Mouse (Mus musculus) heart, embryonic 16.5 days (tissue): ENCODE results near the gene Dlx4. TPM values are rescaled to one million over a fixed set of nuclear protein-coding genes. Genes with fewer than 3 reads are reported as not detected.

Experiments used
- ATAC-seq: fragments of 200-750 bp; cut with Nextera tagmentation; replicated peaks from 2 replicates; pipeline ENCODE4 v1.8.0; 2017; ENCODE audit warnings: moderate number of reproducible peaks; ENCODE audit not compliant: insufficient read depth, low FRiP score; ENCODE audit errors: extremely low read depth
- H3K27ac ChIP-seq: fragments of 300-500 bp; sonication (generic); 2 replicates; pipeline ENCODE4 v1.5.1; 2014; ENCODE audit warnings: mild to moderate bottlenecking, low read length, control low read depth, moderate library complexity
- H3K27me3 ChIP-seq: fragments of 300-500 bp; sonication (generic); 2 replicates; pipeline ENCODE4 v1.6.1; 2014; ENCODE audit warnings: low read length, mixed read lengths; ENCODE audit not compliant: control insufficient read depth, insufficient read depth
- H3K36me3 ChIP-seq: fragments of 300-500 bp; sonication (generic); 2 replicates; pipeline ENCODE4 v1.6.1; 2014; ENCODE audit not compliant: control insufficient read depth, insufficient read depth
- H3K4me1 ChIP-seq: fragments of 300-500 bp; sonication (generic); 2 replicates; pipeline ENCODE4 v1.6.1; 2014; ENCODE audit warnings: low read length, mixed read lengths; ENCODE audit not compliant: control insufficient read depth, insufficient read depth
- H3K4me2 ChIP-seq: fragments of 300-500 bp; sonication (generic); 2 replicates; pipeline ENCODE4 v1.6.1; 2014; ENCODE audit warnings: low read depth, mild to moderate bottlenecking, control low read depth, low read length
- H3K4me3 ChIP-seq: fragments of 300-500 bp; sonication (generic); 2 replicates; pipeline ENCODE4 v1.5.1; 2014; ENCODE audit warnings: mild to moderate bottlenecking, control low read depth, low read length
- H3K9ac ChIP-seq: fragments of 300-500 bp; sonication (generic); 2 replicates; pipeline ENCODE4 v1.6.1; 2014; ENCODE audit warnings: low read length, control low read depth
- H3K9me3 ChIP-seq: fragments of 300-500 bp; sonication (generic); replicated peaks from 2 replicates; pipeline ENCODE4 v1.6.1; 2016; ENCODE audit warnings: low read length; ENCODE audit not compliant: control insufficient read depth
- WGBS: fragments of 180-500 bp; shearing (Covaris S2); extraction: QIAGEN DNeasy Blood & Tissue Kit; methylation state at CpG from one replicate; pipeline ENCODE4 v1.1.7; 2014; 5-methylcytosine and 5-hydroxymethylcytosine counted together
- polyA plus RNA-seq: library from polyadenylated mRNA; unstranded; fragments of >200 nt; fragmentation: Nextera tagmentation; extraction: Ambion mirVana; gene quantifications from 2 replicates; pipeline ENCODE4 v1.2.1, GENCODE M21; 2015

Gene Dlx4
- polyA plus RNA-seq, 1 experiment from 2014 or later, result 0.09 TPM

DNA sequence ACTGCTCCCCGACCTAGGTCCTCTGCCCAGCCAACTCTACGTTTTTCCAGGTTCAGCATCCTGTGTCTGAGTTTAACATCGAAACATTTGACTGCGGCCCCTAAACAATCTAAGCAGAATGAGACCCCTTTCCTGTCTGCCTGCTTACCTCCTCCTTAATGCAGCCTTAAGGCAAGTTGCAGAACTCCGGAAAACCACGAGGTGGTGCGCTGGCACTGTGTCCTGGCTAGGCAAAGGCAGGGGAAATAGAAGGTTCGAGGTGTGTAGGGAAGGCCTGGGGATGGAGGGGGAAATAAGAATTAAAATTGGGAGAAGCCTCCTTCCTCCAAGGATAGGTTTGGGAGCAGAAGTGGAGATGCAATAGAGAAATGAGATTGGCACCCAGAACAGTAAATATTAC, 27.6 kb downstream of the Dlx4 start:
- peaks cover 50% of the 10 kb centered on the region for H3K27me3 ChIP-seq
- no peak overlapping the region for H3K27ac ChIP-seq
- H3K4me1 ChIP-seq, result peaks cover 10% of the 10 kb centered on the region; the same call in 1 of the 2 replicates
- 7% methylated on average over 8 of the region's 8 CpGs for WGBS
- H3K9ac ChIP-seq, result no peak overlapping the region
- H3K9me3 ChIP-seq, result no peaks in the 10 kb centered on the region
- no peaks in the 10 kb centered on the region for H3K36me3 ChIP-seq
- H3K4me3 ChIP-seq, result no peak overlapping the region
- no peak overlapping the region for H3K4me2 ChIP-seq
- no peak for ATAC-seq

DNA sequence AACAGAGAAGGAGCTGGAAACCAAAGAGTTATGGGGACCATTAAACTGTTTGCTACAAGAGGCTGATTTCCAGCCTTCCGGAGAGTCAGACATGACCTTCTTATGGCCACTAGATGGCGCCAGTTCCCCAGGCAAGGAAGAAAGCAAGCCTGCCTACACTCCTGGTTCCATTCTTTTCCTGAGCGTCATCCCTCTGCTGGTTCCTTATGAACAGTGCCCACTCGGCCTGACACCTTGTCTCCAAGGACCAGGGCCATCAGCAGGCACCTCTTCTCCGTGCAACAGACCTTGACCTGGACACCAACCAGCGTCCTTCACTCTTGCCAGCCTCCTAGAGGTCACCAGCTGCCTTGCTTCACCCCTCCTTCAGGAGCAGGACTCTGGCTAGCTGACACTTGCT, 29.0 kb downstream of the Dlx4 start:
- Histone ChIP-seq H3K4me3 (no peak overlapping the region), H3K27me3 (peaks cover 36% of the 10 kb centered on the region), H3K27ac (no peak overlapping the region), H3K4me2 (no peak overlapping the region), H3K9ac (no peak overlapping the region), H3K36me3 (no peaks in the 10 kb centered on the region), H3K4me1 (peaks cover 10% of the 10 kb centered on the region; the same call in 1 of the 2 replicates), H3K9me3 (no peaks in the 10 kb centered on the region)
- WGBS, result 7% methylated on average over 6 of the region's 6 CpGs
- ATAC-seq, result peak; percentile 47; the same call in 1 of the 2 replicates

DNA sequence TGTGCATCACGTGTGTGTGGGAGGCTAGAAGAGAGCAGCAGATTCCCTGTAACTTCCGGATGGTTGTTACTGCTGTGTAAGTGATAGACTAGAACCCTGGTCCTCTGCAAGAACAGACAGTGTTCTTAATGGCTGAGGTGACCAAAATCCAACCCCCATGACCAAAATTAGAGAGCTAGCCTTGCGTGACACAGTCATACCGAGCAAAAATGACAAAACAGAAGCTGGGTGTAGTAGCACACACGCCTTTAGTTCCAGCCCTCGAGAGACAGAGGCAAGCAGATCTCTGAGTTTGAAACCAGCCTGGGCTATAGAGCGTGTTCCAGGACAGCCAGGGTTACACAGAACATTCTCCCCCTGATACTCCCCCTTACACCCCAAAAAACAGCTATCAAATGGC, 36.0 kb downstream of the Dlx4 start:
- Histone ChIP-seq H3K36me3 (no peaks in the 10 kb centered on the region), H3K4me2 (no peak overlapping the region), H3K27me3 (no peaks in the 10 kb centered on the region), H3K9me3 (no peaks in the 10 kb centered on the region), H3K27ac (no peak overlapping the region), H3K9ac (no peak overlapping the region), H3K4me3 (no peak overlapping the region), H3K4me1 (peaks cover 7% of the 10 kb centered on the region; the same call in 1 of the 2 replicates)
- 82% methylated on average over 7 of the region's 7 CpGs for WGBS
- ATAC-seq, result no peak

DNA sequence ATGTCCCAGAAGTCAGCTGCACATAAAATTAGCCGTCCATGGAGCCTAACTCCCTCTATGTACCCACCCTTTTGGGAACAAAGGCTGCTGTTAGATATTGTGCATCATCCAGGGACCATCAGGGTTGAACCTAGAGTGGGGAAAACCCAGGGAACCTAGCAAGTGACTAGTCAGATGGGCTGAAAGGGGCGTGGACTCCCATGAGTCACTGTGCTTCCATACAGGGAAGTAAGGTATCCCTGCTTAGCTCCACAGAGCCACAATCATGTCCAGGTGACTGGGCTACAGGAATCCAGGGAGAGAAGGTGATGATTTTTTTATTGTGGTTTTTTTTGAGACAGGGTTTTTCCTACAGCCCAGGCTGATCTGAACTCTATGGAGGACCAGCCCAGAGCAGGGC, 37.1 kb downstream of the Dlx4 start:
- ATAC-seq, result no peak
- WGBS, result 76% methylated on average over 2 of the region's 2 CpGs
- Histone ChIP-seq H3K4me1 (peaks cover 9% of the 10 kb centered on the region; the same call in 1 of the 2 replicates), H3K9me3 (no peaks in the 10 kb centered on the region), H3K27me3 (no peaks in the 10 kb centered on the region), H3K9ac (no peak overlapping the region), H3K4me3 (no peak overlapping the region), H3K4me2 (no peak overlapping the region), H3K36me3 (no peaks in the 10 kb centered on the region), H3K27ac (no peak overlapping the region)

DNA sequence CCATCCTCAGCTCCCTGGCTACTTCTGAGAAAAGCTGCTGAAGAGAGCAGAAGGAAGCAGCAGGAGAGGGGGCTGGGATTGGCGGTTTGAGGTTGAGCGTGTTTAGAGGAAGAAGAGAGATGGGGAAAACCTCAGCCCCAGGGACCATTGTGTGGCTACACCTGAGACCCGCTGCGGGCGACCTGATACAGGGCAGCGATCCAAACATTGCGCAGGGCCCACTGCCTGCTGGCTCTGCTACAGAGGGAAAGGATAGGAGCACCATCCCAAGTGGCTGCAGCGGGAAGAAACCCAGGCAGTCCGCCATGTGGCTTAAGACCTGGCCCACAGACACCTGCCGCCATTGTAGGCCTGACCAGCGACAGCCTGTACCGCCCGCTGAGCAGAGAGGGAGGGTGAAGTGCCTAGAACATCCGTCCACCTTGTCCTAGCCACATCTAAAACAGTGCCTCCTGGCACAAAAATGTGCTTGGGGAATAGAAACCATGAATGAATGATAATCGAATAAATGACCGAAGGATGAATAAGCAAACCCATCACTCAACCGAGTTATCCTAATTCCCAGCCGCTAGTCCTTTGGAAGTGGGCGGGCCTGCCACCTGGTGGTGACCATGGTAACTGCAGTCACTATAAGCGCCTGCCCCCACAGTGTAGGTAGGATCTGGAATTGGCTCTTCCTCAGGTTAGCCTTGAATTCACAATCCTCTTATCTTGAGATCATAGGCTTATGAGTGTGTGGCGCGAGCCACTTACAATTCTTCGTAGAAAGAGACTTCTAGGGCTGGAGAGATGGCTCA, 39.4 kb downstream of the Dlx4 start:
- H3K9ac ChIP-seq, result no peak overlapping the region
- H3K27me3 ChIP-seq, result no peaks in the 10 kb centered on the region
- 32% methylated on average over 23 of the region's 23 CpGs for WGBS
- no peak overlapping the region for H3K4me3 ChIP-seq
- peak overlapping the region; percentile 19; the same call in 1 of the 2 replicates for H3K4me2 ChIP-seq
- H3K4me1 ChIP-seq, result peaks cover 9% of the 10 kb centered on the region; the same call in 1 of the 2 replicates
- no peak for ATAC-seq
- H3K9me3 ChIP-seq, result peaks cover 2% of the 10 kb centered on the region; the same call in 1 of the 2 replicates
- H3K36me3 ChIP-seq, result no peaks in the 10 kb centered on the region
- no peak overlapping the region for H3K27ac ChIP-seq

DNA sequence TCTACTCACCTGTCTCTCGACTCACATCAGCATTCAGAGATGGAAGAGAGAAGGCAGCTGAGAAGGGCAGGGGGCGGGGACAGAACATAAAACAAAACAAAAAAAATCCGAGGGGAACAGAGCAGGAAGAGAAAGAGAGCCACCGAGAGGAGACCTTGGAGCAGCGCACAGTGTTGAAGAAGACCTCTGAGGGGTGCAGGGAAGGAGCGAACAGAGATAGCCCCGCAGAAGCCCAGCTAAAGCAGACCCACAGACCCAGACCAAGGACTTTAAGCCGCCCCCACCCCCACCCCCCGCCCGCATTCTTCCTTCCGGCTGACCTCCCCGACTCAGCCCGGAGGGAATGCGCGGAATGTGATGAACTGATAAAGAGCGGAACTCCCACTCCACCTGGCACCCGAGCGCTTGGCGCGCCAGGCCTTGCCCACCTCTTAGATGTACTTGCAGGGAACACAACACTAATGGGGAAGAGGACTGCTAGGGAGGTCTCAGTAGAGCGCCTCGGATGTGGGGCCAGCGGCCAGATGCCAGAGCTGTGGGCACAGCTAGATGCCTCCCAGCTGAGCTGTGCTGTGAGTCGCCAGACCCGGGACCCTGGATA, 40.7 kb downstream of the Dlx4 start:
- no peaks in the 10 kb centered on the region for H3K36me3 ChIP-seq
- H3K27ac ChIP-seq, result no peak overlapping the region
- peaks cover 9% of the 10 kb centered on the region; the same call in 1 of the 2 replicates for H3K4me1 ChIP-seq
- WGBS, result 3% methylated on average over 25 of the region's 25 CpGs
- H3K27me3 ChIP-seq, result no peaks in the 10 kb centered on the region
- peak overlapping the region; percentile 70 for H3K4me2 ChIP-seq
- peak overlapping the region; percentile 56 for H3K9ac ChIP-seq
- H3K4me3 ChIP-seq, result peak overlapping the region; percentile 40
- H3K9me3 ChIP-seq, result peaks cover 2% of the 10 kb centered on the region; the same call in 1 of the 2 replicates
- ATAC-seq, result 0 out of 2 replicates have a peak, but pooled peaks have one; percentile 31

DNA sequence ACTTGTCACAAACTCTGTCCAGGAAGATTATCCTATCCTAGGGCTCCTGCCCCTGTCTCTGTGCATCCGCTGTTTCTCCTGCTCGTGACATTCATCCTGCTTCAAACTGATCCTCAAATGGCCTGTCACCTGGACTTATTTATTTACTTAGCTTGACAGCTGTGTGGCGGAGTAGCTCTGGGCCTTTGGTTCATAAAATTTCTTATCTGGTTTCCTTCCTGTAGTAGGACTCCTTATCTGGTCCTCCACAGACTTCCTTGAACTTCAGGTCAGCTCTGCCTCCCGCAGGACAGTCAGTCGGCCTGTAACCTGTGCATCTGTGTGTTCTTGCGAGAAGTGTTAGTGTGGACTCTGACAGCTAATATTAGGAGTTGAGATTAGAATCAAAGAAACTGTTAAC, 41.8 kb downstream of the Dlx4 start:
- ATAC-seq, result no peak
- Histone ChIP-seq H3K9me3 (peaks cover 2% of the 10 kb centered on the region; the same call in 1 of the 2 replicates), H3K27ac (no peak overlapping the region), H3K36me3 (no peaks in the 10 kb centered on the region), H3K4me3 (no peak overlapping the region), H3K9ac (no peak overlapping the region), H3K4me1 (peaks cover 9% of the 10 kb centered on the region; the same call in 1 of the 2 replicates), H3K27me3 (no peaks in the 10 kb centered on the region), H3K4me2 (no peak overlapping the region)
- WGBS, result 45% methylated on average over 6 of the region's 6 CpGs

DNA sequence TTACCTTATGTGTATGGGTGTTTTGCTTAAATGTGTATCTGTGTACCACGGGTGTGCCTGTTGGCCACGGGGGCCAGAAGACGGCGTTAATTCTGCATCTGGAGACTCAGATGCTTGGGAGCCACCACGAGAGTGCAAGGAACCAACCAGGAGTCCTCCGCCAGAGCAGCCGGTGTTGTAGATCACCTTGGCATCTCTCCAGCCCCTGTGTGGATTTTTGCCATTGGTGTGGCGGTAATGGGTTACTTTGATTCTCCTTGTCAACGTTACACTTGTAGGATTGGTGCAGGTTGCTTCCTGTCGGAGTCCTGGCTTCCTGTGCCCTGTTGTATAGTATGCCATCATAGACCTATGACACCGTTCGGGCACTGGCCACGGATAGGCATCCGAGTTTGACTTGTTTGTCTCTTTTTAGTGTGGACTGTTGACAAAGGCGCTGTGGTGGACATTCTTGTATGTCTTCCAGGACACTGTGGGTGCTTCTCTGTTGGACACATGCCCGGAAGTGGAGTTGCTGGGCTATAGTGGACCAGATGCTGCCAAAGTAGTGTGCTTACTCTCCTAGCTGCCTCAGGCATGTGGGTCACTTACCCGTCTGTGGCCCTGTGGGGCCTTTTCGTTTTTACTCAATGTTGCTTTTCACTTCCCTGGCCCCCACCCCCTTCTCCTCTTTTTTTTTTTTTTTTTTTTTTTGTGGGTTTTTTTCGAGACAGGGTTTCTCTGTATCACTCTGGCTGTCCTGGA, 43.7 kb downstream of the Dlx4 start:
- Histone ChIP-seq H3K36me3 (no peaks in the 10 kb centered on the region), H3K4me1 (peaks cover 10% of the 10 kb centered on the region), H3K4me2 (no peak overlapping the region), H3K4me3 (no peak overlapping the region), H3K9ac (no peak overlapping the region), H3K9me3 (peaks cover 2% of the 10 kb centered on the region; the same call in 1 of the 2 replicates), H3K27me3 (no peaks in the 10 kb centered on the region), H3K27ac (no peak overlapping the region)
- ATAC-seq, result no peak
- 86% methylated on average over 19 of the region's 19 CpGs for WGBS
